Mouse (Mus musculus) MEL (cell line): ENCODE data around the gene Sox5. TPM values are rescaled to one million over a fixed set of nuclear protein-coding genes. Genes with fewer than 3 reads are reported as not detected.

Experiments used
- DNase-seq: peaks from one replicate; pipeline ENCODE4 v3.0.0; 2011; ENCODE audit warnings: low read depth, low spot score
- H3K27ac ChIP-seq: 2 replicates; pipeline ENCODE4 v1.5.1; 2012; ENCODE audit warnings: low read depth, mild to moderate bottlenecking, control low read depth, low read length, moderate library complexity; ENCODE audit not compliant: control insufficient read depth
- H3K27me3 ChIP-seq, 2 experiments: fragments of 150-350 bp in 1 of 2; sonication (generic) in 1 of 2; 2 replicates each; pipeline ENCODE4 v1.6.1; 2012; ENCODE audit warnings: low read length in 2 of 2, mild to moderate bottlenecking in 2 of 2, improper control_type of control experiment in 1 of 2, moderate library complexity in 1 of 2; ENCODE audit not compliant: insufficient read depth in 2 of 2, control insufficient read depth in 1 of 2
- H3K36me3 ChIP-seq, 2 experiments: 2 replicates each; pipeline ENCODE4 v1.6.1; 2012 to 2014; ENCODE audit warnings: low read length in 2 of 2, improper control_type of control experiment in 1 of 2, inconsistent platforms in 1 of 2, mild to moderate bottlenecking in 1 of 2; ENCODE audit not compliant: insufficient read depth in 2 of 2, control insufficient read depth in 1 of 2
- H3K4me1 ChIP-seq, 2 experiments: fragments of 150-350 bp in 1 of 2; sonication (generic) in 1 of 2; 2 replicates each; pipeline ENCODE4 v1.6.1; 2012; ENCODE audit warnings: low read length in 2 of 2, improper control_type of control experiment in 1 of 2, mild to moderate bottlenecking in 1 of 2; ENCODE audit not compliant: insufficient read depth in 2 of 2, control insufficient read depth in 1 of 2
- H3K4me3 ChIP-seq, 2 experiments: fragments of 150-350 bp in 1 of 2; sonication (generic) in 1 of 2; 2 replicates each; pipeline ENCODE4 v1.5.1; 2012; ENCODE audit warnings: low read depth in 2 of 2, low read length in 2 of 2, mild to moderate bottlenecking in 2 of 2, moderate library complexity in 2 of 2, control low read depth in 1 of 2, improper control_type of control experiment in 1 of 2; ENCODE audit not compliant: control insufficient read depth in 1 of 2, insufficient read depth in 1 of 2
- H3K79me2 ChIP-seq: 2 replicates; pipeline ENCODE4 v1.6.1; 2012; ENCODE audit warnings: mild to moderate bottlenecking, low read length, moderate library complexity; ENCODE audit not compliant: control insufficient read depth, poor library complexity, insufficient read depth
- H3K9ac ChIP-seq: 2 replicates; pipeline ENCODE4 v1.6.1; 2012; ENCODE audit warnings: low read depth, mild to moderate bottlenecking, control low read depth, low read length, moderate library complexity; ENCODE audit not compliant: control insufficient read depth, poor library complexity, severe bottlenecking
- H3K9me3 ChIP-seq: fragments of 150-350 bp; sonication (generic); replicated peaks from 2 replicates; pipeline ENCODE4 v1.6.1; 2012; ENCODE audit warnings: mild to moderate bottlenecking, low read length, improper control_type of control experiment, moderate library complexity; ENCODE audit not compliant: insufficient read depth
- BHLHE40 ChIP-seq: IDR thresholded peaks from 2 replicates; pipeline ENCODE4 v1.6.1; 2012; ENCODE audit warnings: low read depth, mild to moderate bottlenecking, inconsistent platforms, low read length, improper control_type of control experiment, borderline replicate concordance
- CHD2 ChIP-seq: IDR thresholded peaks from 2 replicates; pipeline ENCODE4 v1.6.1; 2011; ENCODE audit warnings: low read length, improper control_type of control experiment
- CTCF ChIP-seq, 3 experiments: IDR thresholded peaks in 2 of 3; conservative IDR thresholded peaks in 1 of 3; 2 replicates each; pipeline ENCODE4 v1.5.1; 2011 to 2012; ENCODE audit warnings: low read length in 3 of 3, low read depth in 2 of 3, mild to moderate bottlenecking in 2 of 3, improper control_type of control experiment in 1 of 3, inconsistent platforms in 1 of 3, mixed read lengths in 1 of 3, moderate library complexity in 1 of 3; ENCODE audit not compliant: control insufficient read depth in 1 of 3, insufficient read depth in 1 of 3, poor library complexity in 1 of 3, severe bottlenecking in 1 of 3
- ELF1 ChIP-seq: IDR thresholded peaks from 2 replicates; pipeline ENCODE4 v1.6.1; 2014; ENCODE audit warnings: low read depth, mild to moderate bottlenecking, inconsistent platforms, low read length, improper control_type of control experiment, moderate library complexity
- GABPA ChIP-seq: IDR thresholded peaks from 2 replicates; pipeline ENCODE4 v1.6.1; 2012; ENCODE audit warnings: low read depth, mild to moderate bottlenecking, inconsistent platforms, low read length, improper control_type of control experiment, moderate library complexity
- HCFC1 ChIP-seq: IDR thresholded peaks from 2 replicates; pipeline ENCODE4 v1.6.1; 2012; ENCODE audit warnings: low read depth, mild to moderate bottlenecking, inconsistent platforms, low read length, improper control_type of control experiment, moderate library complexity
- KAT2A ChIP-seq: conservative IDR thresholded peaks from 2 replicates; pipeline ENCODE4 v1.6.1; 2012; ENCODE audit warnings: low read depth, low read length, improper control_type of control experiment, inconsistent platforms
- MAFK ChIP-seq: IDR thresholded peaks from 2 replicates; pipeline ENCODE4 v1.6.1; 2011; ENCODE audit warnings: low read depth, mild to moderate bottlenecking, low read length, improper control_type of control experiment, borderline replicate concordance
- MEF2A ChIP-seq: IDR thresholded peaks from 2 replicates; pipeline ENCODE4 v1.6.1; 2014; ENCODE audit warnings: low read depth, mild to moderate bottlenecking, inconsistent platforms, low read length, improper control_type of control experiment; ENCODE audit not compliant: poor library complexity, insufficient replicate concordance, severe bottlenecking; ENCODE audit errors: extremely low read depth
- MXI1 ChIP-seq: IDR thresholded peaks from 2 replicates; pipeline ENCODE4 v1.6.1; 2011; ENCODE audit warnings: mild to moderate bottlenecking, low read depth, low read length, improper control_type of control experiment
- MYB ChIP-seq: IDR thresholded peaks from 2 replicates; pipeline ENCODE4 v1.6.1; 2011; ENCODE audit warnings: mild to moderate bottlenecking, low read depth, low read length, improper control_type of control experiment
- MYC ChIP-seq: IDR thresholded peaks from 2 replicates; pipeline ENCODE4 v1.6.1; 2011; ENCODE audit warnings: low read depth, mild to moderate bottlenecking, low read length, improper control_type of control experiment, moderate library complexity
- NRF1 ChIP-seq: IDR thresholded peaks from 2 replicates; pipeline ENCODE4 v1.6.1; 2014; ENCODE audit warnings: low read depth, mild to moderate bottlenecking, inconsistent platforms, low read length, improper control_type of control experiment, moderate library complexity; ENCODE audit not compliant: poor library complexity, insufficient read depth, severe bottlenecking
- POLR2A ChIP-seq, 2 experiments: IDR thresholded peaks; 2 replicates each; pipeline ENCODE4 v1.6.1; 2011 to 2012; ENCODE audit warnings: low read length in 2 of 2, mild to moderate bottlenecking in 2 of 2, control low read depth in 1 of 2, improper control_type of control experiment in 1 of 2, low read depth in 1 of 2, moderate library complexity in 1 of 2; ENCODE audit not compliant: control insufficient read depth in 1 of 2, insufficient read depth in 1 of 2, poor library complexity in 1 of 2
- POLR2AphosphoS2 ChIP-seq: IDR thresholded peaks from 2 replicates; pipeline ENCODE4 v1.6.1; 2011; ENCODE audit warnings: low read length, improper control_type of control experiment
- RAD21 ChIP-seq: IDR thresholded peaks from 2 replicates; pipeline ENCODE4 v1.6.1; 2011; ENCODE audit warnings: mild to moderate bottlenecking, low read depth, low read length, improper control_type of control experiment
- SIN3A ChIP-seq: IDR thresholded peaks from 2 replicates; pipeline ENCODE4 v1.6.1; 2012; ENCODE audit warnings: low read length, improper control_type of control experiment, inconsistent platforms
- SMC3 ChIP-seq: IDR thresholded peaks from 2 replicates; pipeline ENCODE4 v1.6.1; 2011; ENCODE audit warnings: low read depth, low read length, improper control_type of control experiment
- TAL1 ChIP-seq: IDR thresholded peaks from 2 replicates; pipeline ENCODE4 v1.6.1; 2012; ENCODE audit warnings: mild to moderate bottlenecking, inconsistent platforms, low read length, moderate library complexity, mixed read lengths
- UBTF ChIP-seq: IDR thresholded peaks from 2 replicates; pipeline ENCODE4 v1.6.1; 2012; ENCODE audit warnings: low read depth, mild to moderate bottlenecking, inconsistent platforms, low read length, improper control_type of control experiment, moderate library complexity, borderline replicate concordance; ENCODE audit not compliant: insufficient read depth
- USF1 ChIP-seq: IDR thresholded peaks from 2 replicates; pipeline ENCODE4 v1.6.1; 2014; ENCODE audit warnings: low read depth, mild to moderate bottlenecking, inconsistent platforms, low read length, improper control_type of control experiment, moderate library complexity
- USF2 ChIP-seq, 2 experiments: IDR thresholded peaks; 2 replicates each; pipeline ENCODE4 v1.6.1; 2011 to 2012; ENCODE audit warnings: improper control_type of control experiment in 2 of 2, low read length in 2 of 2, borderline replicate concordance in 1 of 2, inconsistent platforms in 1 of 2, low read depth in 1 of 2, mild to moderate bottlenecking in 1 of 2; ENCODE audit not compliant: insufficient read depth in 1 of 2
- ZKSCAN1 ChIP-seq: IDR thresholded peaks from 2 replicates; pipeline ENCODE4 v1.6.1; 2012; ENCODE audit warnings: low read depth, mild to moderate bottlenecking, inconsistent platforms, low read length, improper control_type of control experiment, moderate library complexity
- polyA plus RNA-seq, 2 experiments: library from polyadenylated mRNA; stranded (reverse) in 1 of 2; unstranded in 1 of 2; fragments of >175 nt in 1 of 2; fragments of >200 nt in 1 of 2; gene quantifications; 2 replicates each; pipeline versions ENCODE4 v1.2.1 to v1.2.4; 2012; ENCODE audit warnings: low replicate concordance in 2 of 2, low read depth in 1 of 2; ENCODE audit not compliant: insufficient read length in 2 of 2, insufficient read depth in 1 of 2, missing spikeins in 1 of 2
- total RNA-seq: library from RNA; depleted of rRNA; stranded (reverse); fragments of 300-350 nt; gene quantifications from 2 replicates; pipeline ENCODE4 v1.2.3, GENCODE M21; 2012

Sox5 gene
- total and polyA plus RNA-seq, 3 experiments: 0.19 to 3.0 TPM; not detected in 1

DNA sequence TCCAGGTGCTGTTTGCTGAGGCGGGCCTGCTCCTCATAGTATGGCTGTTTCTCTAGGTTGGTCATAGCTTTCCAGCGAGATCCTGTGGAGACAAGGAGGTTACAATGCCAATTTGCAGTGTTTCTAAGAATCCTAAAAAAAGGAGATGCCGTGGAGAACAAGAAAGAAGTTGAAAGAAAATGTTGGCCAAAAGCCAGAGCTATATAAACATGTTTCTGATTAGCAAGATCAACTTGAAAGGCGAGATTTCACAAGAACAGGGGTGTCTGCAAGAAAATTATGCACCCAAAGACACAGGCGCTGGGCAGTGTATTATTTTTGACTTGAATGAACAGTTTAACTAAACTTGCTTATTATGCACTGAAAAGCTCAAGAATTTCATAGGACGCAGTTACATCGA lies 946.4 kb downstream of the Sox5 start:
- no peaks in the 10 kb centered on the region for H3K27me3 ChIP-seq
- H3K36me3 ChIP-seq: peaks cover 0 to 60% of the 10 kb centered on the region in 2 experiments; a peak in 3 of 4 replicates
- peak; percentile 49 for DNase-seq
- TF ChIP-seq POLR2A (IDR thresholded peaks at IDR 0.05; ENCODE audit: control insufficient read depth in 1 of 2, insufficient read depth in 1 of 2, low read depth in 1 of 2, low read length in 2 of 2, poor library complexity in 1 of 2) (no peak), GABPA (no peak), USF2 (IDR thresholded peaks at IDR 0.05; ENCODE audit: borderline replicate concordance in 1 of 2, insufficient read depth in 1 of 2, low read depth in 1 of 2, low read length in 2 of 2) (no peak), BHLHE40 (no peak), MYC (no peak), KAT2A (no peak), TAL1 (no peak), HCFC1 (no peak)
- H3K4me1 ChIP-seq: peaks cover 28 to 53% of the 10 kb centered on the region in 2 experiments
- H3K27ac ChIP-seq: peak overlapping the region; percentile 100
- H3K79me2 ChIP-seq: peaks cover 49% of the 10 kb centered on the region
- H3K4me3 ChIP-seq: peak overlapping the region; percentile 70 to 91
- peak overlapping the region; percentile 87 for H3K9ac ChIP-seq
- no peaks in the 10 kb centered on the region for H3K9me3 ChIP-seq

DNA sequence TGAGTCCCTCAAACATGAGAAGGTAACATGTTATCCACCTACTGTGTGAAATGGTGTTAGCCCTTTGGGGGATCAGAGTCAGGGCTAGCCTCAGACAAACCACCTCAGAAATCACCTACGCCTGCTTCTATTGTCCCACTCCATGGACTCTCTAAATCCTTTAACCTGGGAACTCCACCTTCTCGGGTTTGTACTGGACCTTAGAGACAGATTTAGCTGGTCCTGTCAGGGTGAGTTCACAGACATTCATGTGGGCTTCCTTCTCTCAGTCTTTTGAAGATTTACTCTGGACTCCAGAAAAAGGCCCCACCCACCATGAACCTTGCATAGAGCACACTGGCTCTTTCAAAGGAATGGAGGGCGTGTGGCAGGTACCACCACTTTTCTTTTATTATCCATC lies 947.8 kb downstream of the Sox5 start:
- Histone ChIP-seq H3K9ac (peak overlapping the region; percentile 87), H3K79me2 (peaks cover 42% of the 10 kb centered on the region), H3K4me1 (peaks cover 24 to 43% of the 10 kb centered on the region in 2 experiments)
- DNase-seq: peak; percentile 55
- TF ChIP-seq MAFK (no peak), USF2 (IDR thresholded peaks at IDR 0.05; ENCODE audit: borderline replicate concordance in 1 of 2, insufficient read depth in 1 of 2, low read depth in 1 of 2, low read length in 2 of 2) (no peak), KAT2A (no peak), POLR2AphosphoS2 (no peak), CHD2 (no peak), NRF1 (no peak), USF1 (no peak), GABPA (no peak), RAD21 (no peak), ELF1 (no peak), ZKSCAN1 (no peak), SIN3A (no peak), CTCF (IDR thresholded peaks at IDR 0.05 in 2 of 3, conservative IDR thresholded peaks at IDR 0.05 in 1 of 3; ENCODE audit: control insufficient read depth in 1 of 3, insufficient read depth in 1 of 3, low read depth in 2 of 3, low read length in 3 of 3, poor library complexity in 1 of 3, severe bottlenecking in 1 of 3) (no peak), MEF2A (no peak), SMC3 (no peak), UBTF (no peak), MYB (no peak), MXI1 (no peak), HCFC1 (no peak)
- TF ChIP-seq, all 39 proteins: peak for 0
- peak overlapping the region; percentile 100 for H3K27ac ChIP-seq
- peak overlapping the region; percentile 70 to 91 for H3K4me3 ChIP-seq
- H3K9me3 ChIP-seq: no peaks in the 10 kb centered on the region
- no peaks in the 10 kb centered on the region for H3K27me3 ChIP-seq
- H3K36me3 ChIP-seq: peaks cover 0 to 47% of the 10 kb centered on the region in 2 experiments; a peak in 2 of 4 replicates
